Comparison of ENCODE assay signal across 20 mouse cellular contexts in genomic region chr4:101307286-101307685, GRCm38 (mm10). TPM values are rescaled to one million over a fixed set of nuclear protein-coding genes. Genes with fewer than 3 reads are reported as not detected.
A peak's percentile ranks its signal among the peaks of the same experiment; 100 is the strongest.
DNase-seq lines count a peak whose midpoint lies in the region; ATAC-seq lines count a peak whose summit lies in the region.
"Had no signal": no experiment of that assay in that cellular context is flagged by ENCODE, and none has a peak within 500 bp of the region (broad histone marks: within the 10 kb centered on the region; RNA-seq: fewer than 3 reads in every experiment).

No protein-coding gene starts in this region.

- no peaks in the 10 kb centered on the region for H3K36me3 ChIP-seq in midbrain, embryonic 11.5 days (ENCODE audit: control insufficient read depth, insufficient read depth, low read length)
- no peaks in the 10 kb centered on the region for H3K36me3 ChIP-seq in midbrain, embryonic 15.5 days (replicated peaks)
- H3K36me3 ChIP-seq: G1E had no signal

- no peak overlapping the region for H3K4me2 ChIP-seq in midbrain, embryonic 11.5 days
- no peak overlapping the region for H3K4me2 ChIP-seq in midbrain, embryonic 15.5 days

- no peaks in the 10 kb centered on the region for H3K27me3 ChIP-seq in midbrain, embryonic 11.5 days (ENCODE audit: control insufficient read depth, insufficient read depth, low read length)
- no peaks in the 10 kb centered on the region for H3K27me3 ChIP-seq in midbrain, embryonic 15.5 days (replicated peaks)
- H3K27me3 ChIP-seq: Patski had no signal

- no peak for ATAC-seq in midbrain, embryonic 11.5 days (ENCODE audit: low FRiP score)
- ATAC-seq in midbrain, embryonic 15.5 days (replicated peaks) = no peak
- ATAC-seq in common myeloid progenitor, adult 5-6 weeks (replicated peaks; ENCODE audit: low read depth, poor library complexity, severe bottlenecking) = peak; percentile 54
- peak; percentile 79 for ATAC-seq in granulocyte monocyte progenitor cell, adult 5-6 weeks (replicated peaks; ENCODE audit: poor library complexity, severe bottlenecking)
- ATAC-seq: activated CD4-positive, CD25-positive, alpha-beta regulatory T cell, adult 4 months; CD4-positive, CD25-positive, alpha-beta regulatory T cell, adult 4 months had no signal

- no peak overlapping the region for H3K4me3 ChIP-seq in midbrain, embryonic 11.5 days (ENCODE audit: low read depth, low read length)
- no peak overlapping the region for H3K4me3 ChIP-seq in midbrain, embryonic 15.5 days

- no peak overlapping the region for H3K9ac ChIP-seq in midbrain, embryonic 11.5 days (ENCODE audit: low read length)
- H3K9ac ChIP-seq in midbrain, embryonic 15.5 days = no peak overlapping the region

- no peaks in the 10 kb centered on the region for H3K4me1 ChIP-seq in midbrain, embryonic 11.5 days (ENCODE audit: control insufficient read depth, insufficient read depth, low read length)
- no peaks in the 10 kb centered on the region for H3K4me1 ChIP-seq in midbrain, embryonic 15.5 days

- H3K27ac ChIP-seq in midbrain, embryonic 11.5 days (ENCODE audit: low read depth, low read length) = no peak overlapping the region
- H3K27ac ChIP-seq in midbrain, embryonic 15.5 days = no peak overlapping the region

- H3K9me3 ChIP-seq in midbrain, embryonic 11.5 days (ENCODE audit: control insufficient read depth, low read length) = no peaks in the 10 kb centered on the region
- H3K9me3 ChIP-seq in midbrain, embryonic 15.5 days = no peaks in the 10 kb centered on the region
- H3K9me3 ChIP-seq: G1E had no signal

- WGBS in midbrain, embryonic 11.5 days = 82% methylated on average over 4 of the region's 4 CpGs
- WGBS in midbrain, embryonic 15.5 days = 79% methylated on average over 4 of the region's 4 CpGs

- DNase-seq in midbrain, embryonic 11.5 days (ENCODE audit: low spot score, missing footprints) = peak; percentile 49
- DNase-seq in natural killer cell, adult 2 months (ENCODE audit: low spot score in 2 of 2) = no peak
- no peak for DNase-seq in kidney, postnatal 14 days
- DNase-seq: adrenal gland, adult 2 months; adrenal gland, adult 8-10 months; adrenal gland, postnatal 10 days; adrenal gland, postnatal 14 days; adrenal gland, postnatal 25 days; adrenal gland, postnatal 36 days; B cell, adult 2 months; cerebellum, adult 11 months; cerebellum, adult 11-12 months; cerebellum, adult 18-20 months had no signal

RNA-seq across cellular contexts. Expression of gene Jak1, which starts 42.2 kb away (rescaled TPM):
- polyA plus RNA-seq in midbrain, embryonic 11.5 days (2014; fragmentation: Nextera tagmentation; extraction: Ambion mirVana) = 52.2 and 58.2 TPM in 2 replicates
- polyA plus RNA-seq in midbrain, embryonic 15.5 days (2015; fragmentation: Nextera tagmentation; extraction: Ambion mirVana) = 71.5 and 73.0 TPM in 2 replicates
- total RNA-seq in common myeloid progenitor, adult 5-6 weeks (2017) = 93.4 and 111 TPM in 2 replicates
- total RNA-seq in granulocyte monocyte progenitor cell, adult 5-6 weeks (2014; fragmentation: Nextera tagmentation) = 46.7 and 47.4 TPM in 2 replicates
- total RNA-seq in granulocyte monocyte progenitor cell, adult 5-6 weeks (2017) = 52.4 and 57.7 TPM in 2 replicates

Comparison
In these comparisons a context has a peak if more than half of its experiments do, and no peak if none do; other contexts are left out.
1. ATAC-seq: peak in common myeloid progenitor, adult 5-6 weeks (single experiment) and granulocyte monocyte progenitor cell, adult 5-6 weeks (single experiment); none in midbrain, embryonic 11.5 days (single experiment) and midbrain, embryonic 15.5 days (single experiment).